Mouse (Mus musculus) A20 (cell line): ENCODE measurements around the gene Sparcl1.
A peak's percentile ranks its signal among the peaks of the same experiment; 100 is the strongest.

Experiments used
- DNase-seq: peaks from one replicate; pipeline ENCODE4 v3.0.0-alpha.2; 2011; ENCODE audit warnings: low read depth, low spot score

Sparcl1 gene

DNA sequence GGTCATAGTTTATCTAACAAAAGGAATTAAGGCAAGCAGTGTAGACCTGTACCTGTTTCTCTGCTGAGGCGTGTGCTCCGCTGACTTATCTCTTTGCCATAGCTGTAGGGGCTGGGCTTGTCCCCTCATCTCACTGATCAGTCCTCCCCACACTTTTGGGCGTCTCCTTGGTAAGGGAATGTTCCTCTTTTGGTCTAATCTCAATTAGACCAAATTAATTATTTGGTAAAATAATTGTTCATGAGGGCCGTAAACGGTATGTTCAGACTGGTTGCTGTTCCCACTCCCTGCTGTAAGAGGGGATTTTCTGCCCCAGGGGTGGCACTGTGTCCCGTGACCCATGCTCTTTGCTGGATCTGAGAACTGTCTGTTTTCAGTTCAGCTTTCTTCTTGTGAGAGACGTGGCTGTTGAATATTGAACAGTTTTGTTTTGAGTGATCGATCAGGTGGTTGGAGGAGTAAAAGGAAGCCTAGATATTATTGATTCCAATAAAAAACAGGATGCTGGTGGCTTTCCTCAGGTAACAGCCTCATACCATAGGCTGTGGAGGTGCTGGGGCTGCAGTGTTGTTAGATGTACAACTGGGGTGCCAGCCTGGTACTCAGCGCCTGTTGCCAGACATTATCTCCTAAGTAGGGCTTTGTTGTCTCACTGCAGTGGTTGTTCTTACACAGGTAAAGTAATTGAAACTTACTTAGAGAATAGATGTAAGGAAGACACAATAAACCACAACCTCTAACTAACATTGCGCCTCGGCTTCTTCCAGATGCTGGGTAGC lies 50.6 kb downstream of the Sparcl1 start:
- peak; percentile 20 for DNase-seq

- DNase-seq = no peak
These were observed 51.4 kb downstream of the Sparcl1 start for GRCm38 (mm10) chr5:104061936-104062772.

GRCm38 (mm10) chr5:104060429-104060828 lies 53.1 kb downstream of the Sparcl1 start:
- no peak for DNase-seq

DNA sequence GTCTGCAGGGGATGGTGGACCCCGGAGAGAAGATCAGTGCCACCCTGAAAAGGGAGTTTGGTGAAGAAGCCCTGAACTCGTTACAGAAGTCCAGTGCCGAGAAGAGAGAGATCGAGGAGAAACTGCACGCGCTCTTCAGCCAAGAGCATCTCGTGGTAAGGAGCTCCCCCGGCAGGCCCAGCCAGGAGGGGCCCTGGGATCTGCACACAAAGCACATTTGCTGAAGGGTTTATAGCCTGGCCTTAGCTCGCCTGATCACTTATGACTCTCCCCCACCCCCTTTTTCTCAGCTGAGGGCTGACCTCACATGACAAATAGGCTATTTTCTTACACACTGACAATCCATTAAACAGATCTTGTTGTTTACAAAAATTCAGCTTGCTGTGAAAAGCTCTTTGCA lies 53.9 kb downstream of the Sparcl1 start:
- no peak for DNase-seq

- DNase-seq = peak; percentile 40
These were observed 55.5 kb downstream of the Sparcl1 start for GRCm38 (mm10) chr5:104058021-104058420.

GRCm38 (mm10) chr5:104056295-104056694 lies 57.2 kb downstream of the Sparcl1 start:
- no peak for DNase-seq

GRCm38 (mm10) chr5:104055816-104056215 lies 57.7 kb downstream of the Sparcl1 start:
- DNase-seq = no peak

DNA sequence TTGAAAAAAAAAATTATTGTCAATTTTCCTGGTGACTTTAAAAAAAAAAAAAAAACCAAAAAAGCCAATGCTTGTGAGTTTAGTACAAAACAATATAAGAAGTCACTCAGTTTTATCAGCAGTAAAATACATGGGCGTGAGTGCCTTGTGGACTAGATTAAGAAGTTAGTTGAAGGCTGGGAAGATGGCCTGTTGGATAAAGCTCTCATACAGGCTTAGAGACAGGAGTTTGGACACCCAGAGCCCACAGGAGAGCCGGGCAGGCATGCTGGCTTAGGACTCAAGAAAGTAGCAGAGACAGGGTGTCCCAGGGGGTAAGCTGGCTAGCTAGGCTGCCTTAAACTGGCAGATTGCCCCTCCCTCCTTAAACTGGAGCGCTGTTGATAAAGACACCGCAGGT lies 58.6 kb downstream of the Sparcl1 start:
- DNase-seq = no peak

GRCm38 (mm10) chr5:104052956-104053355 lies 60.6 kb downstream of the Sparcl1 start:
- DNase-seq = peak; percentile 66

GRCm38 (mm10) chr5:104048139-104048538 lies 65.4 kb downstream of the Sparcl1 start:
- DNase-seq = peak; percentile 59

DNA sequence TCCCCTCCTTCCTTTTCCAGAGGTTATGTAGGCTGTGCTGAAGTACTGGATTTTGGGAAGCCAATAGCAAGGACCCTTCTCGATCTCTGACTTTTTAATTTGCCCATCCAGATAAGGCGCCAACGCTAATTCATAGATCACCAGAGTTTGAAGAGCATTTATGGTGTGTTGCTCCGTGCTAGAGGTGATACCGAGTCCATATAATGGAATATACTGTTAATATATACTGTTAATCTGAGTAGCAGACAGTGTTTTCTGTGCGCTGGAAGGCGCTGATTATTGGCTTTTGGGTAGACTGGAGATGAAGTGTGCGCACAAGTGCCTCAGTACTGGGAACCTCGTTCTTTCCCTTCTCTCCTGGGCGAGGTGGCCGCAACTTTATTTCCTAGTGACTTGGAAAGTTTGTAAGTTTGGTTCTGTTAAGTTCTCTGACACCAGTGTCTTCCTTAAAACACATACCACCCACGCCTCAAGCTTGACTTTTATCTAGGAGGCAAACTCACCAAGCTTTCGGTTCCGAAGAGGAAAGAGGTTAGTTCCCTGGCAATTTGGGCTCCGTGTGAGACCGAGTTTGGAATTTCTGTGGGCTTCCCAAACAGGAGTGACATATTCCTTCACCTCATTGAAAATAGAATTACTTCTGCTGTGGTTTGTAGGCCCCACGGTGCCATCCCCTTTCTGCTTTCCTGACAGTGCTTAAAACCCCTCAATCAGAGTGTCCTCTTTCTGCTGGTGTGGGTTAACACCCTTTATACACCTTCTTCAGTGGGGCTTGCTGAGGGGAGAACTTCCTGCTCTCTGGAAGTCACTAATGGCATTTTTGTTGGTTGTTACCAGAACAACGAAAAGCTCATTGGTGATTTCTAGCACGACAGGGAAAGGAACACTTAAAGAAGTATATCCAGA lies 66.1 kb downstream of the Sparcl1 start:
- DNase-seq = peak; percentile 54

DNA sequence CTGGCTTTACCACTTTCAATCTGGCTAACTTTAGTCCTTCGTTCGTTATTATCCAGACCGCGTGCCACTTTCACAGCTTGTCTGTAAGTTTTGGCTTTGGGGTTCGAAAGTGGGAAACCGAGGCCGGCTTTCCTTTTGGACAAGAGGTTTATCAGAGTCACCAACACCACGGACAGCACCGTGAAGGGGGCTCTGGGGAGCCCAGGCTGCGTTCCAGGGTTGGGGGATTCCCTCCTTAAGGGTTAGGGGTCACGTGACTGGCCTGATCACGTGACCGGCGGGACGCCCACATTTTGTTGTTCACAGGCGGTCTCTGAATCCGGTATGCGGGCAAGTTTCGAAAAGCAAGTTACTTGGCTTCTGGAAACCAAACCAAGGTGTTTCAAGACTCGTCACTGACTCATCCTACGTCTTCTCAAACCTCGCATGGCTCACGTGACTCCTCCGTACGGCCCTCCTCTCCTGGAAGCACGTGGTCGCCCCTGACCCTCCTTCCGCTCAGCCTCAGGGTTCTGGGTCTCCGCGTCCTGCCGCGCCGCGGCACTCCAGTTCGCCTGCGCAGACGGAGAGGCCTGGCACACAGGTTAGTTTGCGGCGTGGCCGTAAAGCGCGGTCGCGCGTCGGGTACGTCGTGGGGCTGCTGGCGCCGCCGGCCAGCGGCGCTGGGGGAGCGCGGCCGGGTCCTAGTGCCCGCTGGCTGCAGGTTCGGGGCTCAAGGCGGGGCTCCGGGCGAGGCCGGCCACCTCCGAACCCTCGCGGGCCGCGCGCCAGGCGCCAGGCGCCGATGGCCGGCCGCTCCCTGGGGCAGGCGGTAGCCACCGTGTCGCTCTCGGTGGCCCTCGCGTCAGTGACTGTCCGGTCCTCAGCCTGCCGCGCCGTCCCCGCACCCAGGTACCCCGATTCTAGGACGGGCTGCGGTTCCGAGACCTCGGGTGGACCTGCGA lies 67.0 kb downstream of the Sparcl1 start, which contains the start of gene Nudt9:
Nudt9 (plus strand) TSS at position 51 of the 944 bp plus-strand sequence.
- DNase-seq = peak; percentile 99

GRCm38 (mm10) chr5:104043704-104044103 lies 69.8 kb downstream of the Sparcl1 start:
- DNase-seq = no peak

DNA sequence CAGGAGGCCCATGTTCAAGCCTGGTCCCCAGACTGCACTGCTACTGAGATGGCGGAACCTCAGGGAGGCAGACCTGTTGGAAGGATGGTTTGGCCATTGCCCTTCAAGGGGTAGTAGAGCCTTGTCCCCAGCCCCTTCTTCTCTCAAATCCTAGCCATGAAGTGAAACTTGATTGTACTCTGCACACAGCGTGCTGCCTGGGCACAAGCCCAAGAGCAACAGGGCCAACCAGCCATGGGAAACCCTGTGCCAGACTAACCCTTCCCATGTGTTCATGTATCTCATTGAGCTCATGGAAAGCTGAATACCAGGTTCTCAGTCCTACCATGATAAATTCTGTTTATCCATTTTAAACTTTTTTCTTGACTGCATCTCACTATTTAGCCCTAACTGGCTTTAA lies 70.6 kb downstream of the Sparcl1 start:
- no peak for DNase-seq

- no peak for DNase-seq
These were observed 74.2 kb downstream of the Sparcl1 start for GRCm38 (mm10) chr5:104039154-104039932.

- DNase-seq = no peak
These were observed 76.8 kb downstream of the Sparcl1 start for GRCm38 (mm10) chr5:104036686-104037085.

- DNase-seq = no peak
These were observed 77.7 kb downstream of the Sparcl1 start for GRCm38 (mm10) chr5:104035824-104036223.

DNA sequence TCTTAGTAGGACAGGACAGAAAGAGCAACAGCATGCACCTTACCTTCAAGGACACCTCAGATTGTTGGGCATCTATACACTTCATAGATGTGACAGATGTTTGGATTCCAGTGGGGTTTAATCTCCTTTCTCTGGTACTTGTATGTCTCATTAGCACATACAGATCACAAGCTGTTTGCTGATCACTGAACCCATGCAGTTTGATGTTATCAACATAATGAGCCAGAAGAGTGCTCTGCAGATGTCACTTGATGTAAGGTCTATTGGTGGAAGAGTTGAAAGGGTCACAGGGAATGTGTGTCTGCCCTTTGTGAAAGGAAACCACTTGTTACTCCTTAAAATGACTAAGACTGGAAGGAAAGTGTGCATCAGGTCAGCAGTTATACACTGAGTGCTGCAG lies 78.5 kb downstream of the Sparcl1 start:
- DNase-seq = no peak

DNA sequence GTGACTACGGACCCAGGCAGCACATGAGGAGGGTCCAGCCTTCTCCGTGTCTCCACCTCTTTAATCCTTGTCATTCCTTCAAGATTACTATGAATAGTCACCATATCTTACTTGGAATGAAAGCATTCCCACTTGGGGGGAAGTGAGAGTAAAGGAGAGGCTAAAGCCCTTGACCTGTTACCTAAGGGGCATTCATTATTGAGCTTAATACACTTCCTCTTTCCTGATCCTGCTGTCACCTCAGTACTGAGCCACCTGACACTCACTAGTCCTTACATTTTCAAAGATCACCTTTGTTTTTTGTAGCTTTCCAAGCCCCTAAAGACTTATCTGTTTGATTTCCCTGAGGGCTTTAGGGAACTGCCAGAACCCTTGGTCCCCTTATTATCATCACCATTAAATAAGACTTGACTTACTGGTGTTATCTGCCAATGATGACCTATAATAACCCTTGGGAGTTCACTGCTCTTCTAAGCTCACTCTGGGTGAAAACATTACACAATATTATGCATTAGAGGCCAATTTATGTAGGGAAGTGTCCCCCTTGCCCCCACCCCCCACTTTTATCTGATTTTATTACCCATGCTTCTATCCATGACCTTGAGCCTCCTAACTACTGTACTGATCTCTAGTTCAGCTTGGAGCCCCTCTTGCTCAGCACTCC lies 81.0 kb downstream of the Sparcl1 start:
- DNase-seq = peak; percentile 32
